Mouse (Mus musculus): ENCODE measurements around the gene Zfp934. TPM values are rescaled to one million over a fixed set of nuclear protein-coding genes. Genes with fewer than 3 reads are reported as not detected.

Gene Zfp934
- polyA plus RNA-seq, 1 experiment from 2014 or later, result 4.5 TPM

Small RNAs within 50 kb of the gene (microRNA-seq; reads per million reads assigned to microRNA genes)
- not detected for gene Gm22256

Other genes starting within 250 kb of the Zfp934 start
- 2.7 and 2.9 TPM in 2 replicates for gene Gm3604, start 188.0 kb downstream of the Zfp934 start, polyA plus RNA-seq (2015; fragmentation: Nextera tagmentation; extraction: Ambion mirVana)
- gene Gm49359, start 104.4 kb downstream of the Zfp934 start, polyA plus RNA-seq (2015; fragmentation: Nextera tagmentation; extraction: Ambion mirVana), result 2.0 and 2.6 TPM in 2 replicates
- gene Zfp935, start 12.7 kb downstream of the Zfp934 start, polyA plus RNA-seq (2015; fragmentation: Nextera tagmentation; extraction: Ambion mirVana), result not detected in 2 replicates
- gene 6720489N17Rik, start 53.0 kb upstream of the Zfp934 start, polyA plus RNA-seq (2015; fragmentation: Nextera tagmentation; extraction: Ambion mirVana), result 1.7 and 2.2 TPM in 2 replicates
- gene Platr25, start 189.5 kb upstream of the Zfp934 start, polyA plus RNA-seq (2015; fragmentation: Nextera tagmentation; extraction: Ambion mirVana), result 3.5 and 4.1 TPM in 2 replicates
- 0.81 and 0.93 TPM in 2 replicates for gene Gm5141, start 214.6 kb upstream of the Zfp934 start, polyA plus RNA-seq (2015; fragmentation: Nextera tagmentation; extraction: Ambion mirVana)